Mouse (Mus musculus): ENCODE results near the gene Tiparp. TPM values are rescaled to one million over a fixed set of nuclear protein-coding genes. Genes with fewer than 3 reads are reported as not detected.

Gene Tiparp
- total RNA-seq, 2 experiments from 2014 or later: 14.3 to 18.0 TPM

DNA sequence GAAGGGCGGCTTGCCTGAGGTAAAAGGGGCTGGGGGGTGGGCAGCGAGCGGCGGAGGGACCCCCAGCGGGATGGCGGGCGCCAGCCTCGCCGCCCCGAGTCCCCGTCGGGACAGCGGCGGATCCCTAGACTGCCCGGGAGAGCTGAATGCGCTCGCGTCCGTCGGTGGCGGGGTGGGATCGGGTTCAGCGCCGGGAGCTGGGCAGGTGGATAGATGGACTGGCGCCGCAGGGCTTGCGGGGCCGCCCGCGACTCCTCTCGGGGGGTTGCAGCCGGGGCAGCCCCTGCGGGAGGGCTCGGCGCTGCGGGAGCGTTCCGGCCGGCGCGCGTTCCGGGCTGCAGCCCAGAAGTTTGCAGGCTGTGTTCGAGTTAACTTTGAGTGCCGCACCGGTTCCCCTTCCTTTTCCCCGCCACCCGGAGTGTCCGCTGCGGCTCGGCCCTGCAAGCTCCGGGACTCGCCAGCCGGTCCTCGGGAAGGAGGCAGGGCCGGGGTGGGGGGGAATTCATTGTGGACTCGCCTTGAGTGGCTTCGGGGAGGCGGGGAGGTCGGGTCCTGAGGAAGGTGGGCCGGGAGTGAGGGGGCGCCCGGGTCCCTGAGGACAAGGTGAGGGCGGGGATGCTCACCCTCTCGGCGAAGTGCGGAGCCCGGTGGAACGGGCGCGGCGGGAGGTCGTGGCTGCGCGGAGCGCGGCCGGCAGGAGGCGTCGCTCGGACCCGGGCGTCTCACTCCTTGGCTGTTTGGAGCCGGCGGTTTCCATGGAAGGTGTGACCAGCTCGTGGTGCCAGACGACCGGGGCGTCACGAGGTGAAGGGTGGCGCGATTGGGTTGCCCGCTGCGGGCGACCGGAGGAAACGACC is 632 bp downstream of the Tiparp start:
- DNase-seq (ENCODE audit: low spot score in 2 of 2): peak; percentile 40 to 46

DNA sequence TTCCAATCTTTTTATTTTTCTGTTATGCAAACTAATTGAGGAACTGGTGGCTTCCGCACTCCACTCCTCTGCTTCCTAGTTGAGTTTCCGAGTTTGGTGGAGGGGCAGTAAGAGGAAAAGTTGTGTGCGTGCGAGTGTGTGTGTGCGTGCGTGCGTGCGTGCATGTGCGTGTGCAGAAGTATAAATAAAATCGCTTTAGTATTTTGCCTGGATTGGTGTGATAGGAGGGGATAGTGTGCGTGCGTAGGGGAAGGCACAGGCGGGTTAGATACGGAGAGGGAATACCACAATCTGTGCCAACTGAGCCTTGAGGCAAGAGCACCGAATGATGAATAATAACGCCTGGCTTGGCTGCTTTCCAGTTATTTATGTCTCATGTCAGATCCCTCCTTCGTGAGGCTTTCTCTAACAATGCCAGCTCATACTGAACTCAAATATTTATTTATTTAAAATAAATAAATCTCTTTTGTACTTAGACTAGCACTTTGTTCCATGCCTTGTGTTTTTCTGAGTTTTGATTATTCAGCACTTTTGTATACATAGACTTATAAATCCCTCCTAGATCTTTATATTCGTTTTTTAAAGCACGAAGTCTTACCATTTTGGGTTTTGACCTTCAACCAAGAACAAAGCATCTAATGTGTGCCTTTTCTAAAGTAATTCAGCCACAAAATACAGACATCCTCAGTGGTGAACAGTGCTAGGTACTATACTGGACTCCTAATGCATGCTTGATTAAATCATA is 1.4 kb downstream of the Tiparp start:
- DNase-seq (ENCODE audit: low spot score in 2 of 2): peak in 1 of 2 experiments; percentile 26

DNA sequence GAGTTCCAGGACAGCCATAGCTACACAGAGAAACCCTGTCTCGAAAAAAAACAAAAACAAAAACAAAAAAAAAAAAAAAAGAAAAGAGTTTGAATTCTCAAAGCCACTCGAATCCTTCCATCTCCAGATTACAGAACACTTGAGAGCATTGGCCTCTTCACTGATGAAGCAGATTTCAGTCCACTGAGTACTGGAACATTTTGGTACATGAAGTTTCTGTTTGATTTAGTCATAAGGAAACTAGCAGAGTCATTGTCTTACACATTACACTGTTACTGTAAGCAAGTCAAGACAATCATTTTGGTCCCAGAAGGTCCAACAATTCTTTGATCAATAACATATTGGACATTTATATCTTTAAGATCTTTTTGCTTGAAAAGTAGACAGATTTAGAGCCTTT is 4.8 kb downstream of the Tiparp start:
- no peak for DNase-seq (ENCODE audit: low spot score in 2 of 2)

- DNase-seq (ENCODE audit: low spot score in 2 of 2): no peak
Observed at GRCm38 (mm10) chr3:65533598-65533997, 5.4 kb downstream of the Tiparp start.

- DNase-seq (ENCODE audit: low spot score in 2 of 2): no peak
Observed at GRCm38 (mm10) chr3:65534488-65534887, 6.3 kb downstream of the Tiparp start.

- DNase-seq (ENCODE audit: low spot score in 2 of 2): no peak
Observed at GRCm38 (mm10) chr3:65535087-65535761, 7.0 kb downstream of the Tiparp start.

DNA sequence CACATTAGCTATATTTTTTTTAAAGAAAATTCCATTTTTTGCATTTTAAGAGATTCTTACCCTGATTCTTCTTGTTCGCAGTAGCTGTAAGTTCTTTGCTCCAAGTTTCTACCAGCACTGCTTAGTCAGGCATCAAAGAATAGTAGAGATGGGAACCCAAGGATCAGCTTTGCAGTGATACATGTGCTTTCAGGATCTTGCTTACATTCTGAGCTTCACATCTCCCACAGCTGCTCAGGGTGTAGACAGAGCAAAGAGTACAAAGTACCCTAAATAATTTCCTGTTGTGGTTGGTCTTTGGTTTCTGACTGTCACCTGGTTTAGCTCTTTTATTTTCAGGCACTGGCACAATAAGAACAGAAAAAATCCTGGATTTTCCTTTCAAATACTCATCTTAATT is 9.1 kb downstream of the Tiparp start:
- no peak for DNase-seq (ENCODE audit: low spot score in 2 of 2)

DNA sequence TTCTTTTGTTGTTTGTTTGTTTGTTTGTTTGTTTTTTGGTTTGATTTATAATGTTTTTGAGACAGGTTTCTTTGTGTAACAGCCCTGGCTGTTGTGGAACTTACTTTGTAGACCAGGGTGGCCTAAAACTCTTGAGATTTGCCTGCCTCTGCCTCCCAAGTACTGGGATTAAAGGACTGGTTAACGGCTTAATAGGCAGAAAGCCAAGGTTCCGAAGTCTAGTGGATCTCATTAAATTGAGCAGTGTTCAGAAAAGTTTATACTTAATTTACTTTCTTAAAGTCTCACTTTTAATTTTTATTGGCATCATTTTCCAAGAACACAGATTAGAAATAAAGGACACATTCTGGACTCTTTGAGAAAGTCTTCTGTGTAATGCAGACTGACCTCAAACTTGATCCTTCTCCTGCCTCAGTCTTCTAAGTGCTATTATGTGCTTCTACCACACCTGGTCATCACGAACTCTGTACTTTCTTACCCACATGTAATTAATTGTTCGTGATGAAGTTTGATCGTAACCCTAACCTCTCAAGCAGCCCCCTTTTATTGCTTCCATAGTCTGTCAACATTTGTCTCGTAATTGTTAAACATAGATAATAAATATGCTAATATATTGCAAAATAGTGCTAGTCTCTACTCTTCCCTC is 12.8 kb downstream of the Tiparp start:
- DNase-seq (ENCODE audit: low spot score in 2 of 2): no peak

DNA sequence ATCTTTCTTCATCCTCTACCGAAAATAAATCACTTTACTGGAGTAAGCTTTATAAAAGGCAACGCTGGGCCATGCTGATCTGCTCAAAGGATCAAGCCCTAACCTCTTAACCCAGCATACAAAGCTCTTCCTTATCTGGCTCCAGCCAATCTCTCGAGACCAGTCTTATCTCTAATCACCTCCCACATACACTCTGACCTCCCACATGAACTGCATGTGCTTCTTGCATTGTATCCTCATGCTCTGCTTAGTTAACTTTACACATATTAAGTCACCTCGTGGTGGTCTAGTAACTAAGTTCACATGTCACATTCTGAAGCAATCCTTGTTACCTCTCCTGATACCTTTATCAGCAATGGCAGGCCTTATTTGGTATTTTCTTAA is 13.3 kb downstream of the Tiparp start:
- DNase-seq (ENCODE audit: low spot score in 2 of 2): no peak

DNA sequence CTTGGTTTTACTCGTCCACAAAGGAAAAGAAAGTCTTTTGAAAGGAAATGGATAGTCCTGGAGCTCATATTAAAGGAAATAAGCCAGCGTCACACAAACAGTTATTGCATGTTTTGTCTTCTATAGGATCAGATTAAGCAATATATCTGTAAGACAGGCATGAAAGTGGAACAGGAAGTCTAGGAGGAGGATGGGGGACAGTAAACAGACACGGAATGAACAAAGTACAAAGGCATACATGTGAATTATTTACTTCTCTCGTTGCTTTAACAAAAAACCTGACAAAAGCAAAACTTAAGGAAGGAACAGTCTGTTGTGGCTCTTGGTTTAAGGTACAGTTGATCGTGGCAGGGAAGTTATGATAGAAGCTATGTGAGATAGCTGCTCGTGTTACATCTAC is 21.6 kb downstream of the Tiparp start:
- DNase-seq (ENCODE audit: low spot score in 2 of 2): no peak

GRCm38 (mm10) chr3:65551065-65551464 is 22.9 kb downstream of the Tiparp start:
- no peak for DNase-seq (ENCODE audit: low spot score in 2 of 2)

- no peak for DNase-seq (ENCODE audit: low spot score in 2 of 2)
Observed at GRCm38 (mm10) chr3:65554633-65555032, 26.4 kb downstream of the Tiparp start.

DNA sequence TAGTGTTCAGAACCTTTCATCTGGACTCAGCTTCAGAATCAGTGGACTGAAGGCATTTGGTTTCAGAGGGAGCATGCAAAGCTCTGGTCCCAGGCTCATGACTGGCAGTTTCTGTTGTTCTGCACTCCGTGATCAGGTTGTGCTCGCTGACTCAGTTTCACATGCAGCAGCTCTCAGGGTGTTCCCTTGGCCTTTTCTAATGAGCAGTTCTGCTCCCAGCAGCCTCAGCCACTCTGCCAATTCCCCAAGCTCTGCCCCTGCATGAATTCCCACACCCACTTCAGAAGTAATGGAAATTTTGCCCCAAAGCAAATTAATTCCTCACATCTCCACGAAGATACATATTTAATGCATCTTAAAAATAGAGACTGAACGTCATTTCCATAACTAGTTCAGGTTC is 30.5 kb downstream of the Tiparp start:
- DNase-seq (ENCODE audit: low spot score in 2 of 2): no peak

DNA sequence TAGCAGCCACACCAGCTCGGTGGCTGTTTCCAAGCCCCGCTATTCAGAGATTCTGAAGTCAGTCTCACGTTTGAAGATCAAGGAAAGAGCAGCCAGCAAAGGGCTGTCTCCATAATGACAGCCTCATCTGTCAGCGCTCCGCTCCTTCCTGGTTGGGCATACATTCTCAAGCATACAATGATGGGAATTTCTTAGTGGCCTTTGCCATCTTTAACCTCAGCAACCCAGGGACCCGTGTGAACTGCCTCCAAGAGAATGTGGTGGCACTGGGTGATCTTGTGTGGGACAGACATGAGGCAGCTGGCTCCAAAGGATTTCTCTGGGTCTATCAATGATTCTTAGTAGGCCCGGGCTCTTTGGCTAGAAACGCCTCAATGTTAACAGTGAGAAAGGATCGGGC is 34.0 kb downstream of the Tiparp start:
- DNase-seq (ENCODE audit: low spot score in 2 of 2): no peak

DNA sequence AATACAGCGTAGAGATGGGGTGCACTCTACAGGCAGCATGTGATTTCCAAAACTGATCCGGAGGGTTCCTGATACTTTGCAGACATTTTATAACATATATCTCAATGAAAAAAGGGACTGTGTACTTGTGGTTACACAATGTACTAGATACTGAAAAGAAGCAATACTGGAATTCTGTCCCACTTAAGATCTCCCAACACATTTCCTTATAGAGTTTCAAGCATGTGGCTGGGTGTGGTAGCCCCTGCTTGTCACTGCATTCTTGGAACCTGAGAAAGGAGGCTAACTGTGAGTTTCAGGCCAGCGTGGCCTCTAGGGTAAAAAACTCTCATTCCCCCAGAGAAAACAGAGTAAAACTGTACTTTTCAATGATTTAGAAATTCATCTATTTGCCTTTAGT is 34.5 kb downstream of the Tiparp start:
- DNase-seq (ENCODE audit: low spot score in 2 of 2): no peak

GRCm38 (mm10) chr3:65563926-65564624 is 35.9 kb downstream of the Tiparp start:
- no peak for DNase-seq (ENCODE audit: low spot score in 2 of 2)

GRCm38 (mm10) chr3:65565632-65566300 is 37.6 kb downstream of the Tiparp start:
- DNase-seq (ENCODE audit: low spot score in 2 of 2): no peak

- DNase-seq (ENCODE audit: low spot score in 2 of 2): no peak
Observed at GRCm38 (mm10) chr3:65569941-65570340, 41.7 kb downstream of the Tiparp start.

- DNase-seq (ENCODE audit: low spot score in 2 of 2): no peak
Observed at GRCm38 (mm10) chr3:65573516-65573915, 45.3 kb downstream of the Tiparp start.

GRCm38 (mm10) chr3:65577602-65578001 is 49.4 kb downstream of the Tiparp start:
- DNase-seq (ENCODE audit: low spot score in 2 of 2): no peak

Data from adrenal gland, postnatal 4 days (tissue).